Mouse (Mus musculus): ENCODE results near the gene Tmem237. TPM values are rescaled to one million over a fixed set of nuclear protein-coding genes. Genes with fewer than 3 reads are reported as not detected.

Tmem237 gene
- polyA plus RNA-seq (2015; fragmentation: Nextera tagmentation; extraction: Ambion mirVana), result 44.2 and 51.0 TPM in 2 replicates

GRCm38 (mm10) chr1:59119720-59120457 is at the start of gene Tmem237:
Tmem237 (minus strand) TSS chr1:59120408.
- Histone ChIP-seq H3K4me2 (ENCODE audit: low read length) (peak within 1 kb of the TSS; percentile 93), H3K27me3 (replicated peaks; ENCODE audit: control insufficient read depth, insufficient read depth, low read length) (no peaks in the 10 kb centered on the region), H3K9me3 (ENCODE audit: control insufficient read depth, low read length) (no peaks in the 10 kb centered on the region), H3K4me1 (ENCODE audit: control insufficient read depth, insufficient read depth, low read depth, low read length) (peaks cover 6% of the 10 kb centered on the region), H3K36me3 (ENCODE audit: control insufficient read depth, insufficient read depth, low read length) (no peaks in the 10 kb centered on the region; the same call in none of the 2 replicates), H3K9ac (ENCODE audit: low read depth, low read length) (peak within 1 kb of the TSS; percentile 97), H3K4me3 (ENCODE audit: low read length) (peak within 1 kb of the TSS; percentile 80), H3K27ac (ENCODE audit: low read depth, low read length) (peak within 1 kb of the TSS; percentile 96)
- under 1% methylated on average over 69 of the region's 74 CpGs for WGBS
- ATAC-seq, result peak; percentile 99

- 79% methylated on average over 6 of the region's 6 CpGs for WGBS
- Histone ChIP-seq H3K27ac (ENCODE audit: low read depth, low read length) (no peak overlapping the region), H3K4me3 (ENCODE audit: low read length) (no peak overlapping the region), H3K36me3 (ENCODE audit: control insufficient read depth, insufficient read depth, low read length) (peaks cover 31% of the 10 kb centered on the region), H3K9ac (ENCODE audit: low read depth, low read length) (no peak overlapping the region), H3K4me2 (ENCODE audit: low read length) (no peak overlapping the region), H3K27me3 (replicated peaks; ENCODE audit: control insufficient read depth, insufficient read depth, low read length) (no peaks in the 10 kb centered on the region), H3K9me3 (ENCODE audit: control insufficient read depth, low read length) (no peaks in the 10 kb centered on the region), H3K4me1 (ENCODE audit: control insufficient read depth, insufficient read depth, low read depth, low read length) (no peaks in the 10 kb centered on the region)
- ATAC-seq, result no peak
Measured at GRCm38 (mm10) chr1:59169586-59169985, 49.4 kb upstream of the Tmem237 start.

GRCm38 (mm10) chr1:59168556-59168955 is 48.3 kb upstream of the Tmem237 start:
- H3K27ac ChIP-seq (ENCODE audit: low read depth, low read length), result no peak overlapping the region
- WGBS, result 96% methylated on average over 2 of the region's 2 CpGs
- no peak overlapping the region for H3K9ac ChIP-seq (ENCODE audit: low read depth, low read length)
- H3K4me1 ChIP-seq (ENCODE audit: control insufficient read depth, insufficient read depth, low read depth, low read length), result no peaks in the 10 kb centered on the region
- no peak overlapping the region for H3K4me2 ChIP-seq (ENCODE audit: low read length)
- H3K27me3 ChIP-seq (replicated peaks; ENCODE audit: control insufficient read depth, insufficient read depth, low read length), result no peaks in the 10 kb centered on the region
- H3K4me3 ChIP-seq (ENCODE audit: low read length), result no peak overlapping the region
- no peak for ATAC-seq
- H3K36me3 ChIP-seq (ENCODE audit: control insufficient read depth, insufficient read depth, low read length), result peaks cover 33% of the 10 kb centered on the region
- no peaks in the 10 kb centered on the region for H3K9me3 ChIP-seq (ENCODE audit: control insufficient read depth, low read length)

GRCm38 (mm10) chr1:59167654-59168425 is 47.6 kb upstream of the Tmem237 start:
- WGBS, result 78% methylated on average over 4 of the region's 4 CpGs
- H3K9me3 ChIP-seq (ENCODE audit: control insufficient read depth, low read length), result no peaks in the 10 kb centered on the region
- ATAC-seq, result no peak
- H3K27ac ChIP-seq (ENCODE audit: low read depth, low read length), result no peak overlapping the region
- peaks cover 33% of the 10 kb centered on the region for H3K36me3 ChIP-seq (ENCODE audit: control insufficient read depth, insufficient read depth, low read length)
- H3K9ac ChIP-seq (ENCODE audit: low read depth, low read length), result no peak overlapping the region
- H3K27me3 ChIP-seq (replicated peaks; ENCODE audit: control insufficient read depth, insufficient read depth, low read length), result no peaks in the 10 kb centered on the region
- no peak overlapping the region for H3K4me2 ChIP-seq (ENCODE audit: low read length)
- H3K4me3 ChIP-seq (ENCODE audit: low read length), result no peak overlapping the region
- H3K4me1 ChIP-seq (ENCODE audit: control insufficient read depth, insufficient read depth, low read depth, low read length), result no peaks in the 10 kb centered on the region

GRCm38 (mm10) chr1:59166232-59166905 is 46.2 kb upstream of the Tmem237 start:
- H3K9me3 ChIP-seq (ENCODE audit: control insufficient read depth, low read length), result no peaks in the 10 kb centered on the region
- peaks cover 30% of the 10 kb centered on the region for H3K36me3 ChIP-seq (ENCODE audit: control insufficient read depth, insufficient read depth, low read length)
- H3K9ac ChIP-seq (ENCODE audit: low read depth, low read length), result no peak overlapping the region
- no peak overlapping the region for H3K27ac ChIP-seq (ENCODE audit: low read depth, low read length)
- no peak overlapping the region for H3K4me3 ChIP-seq (ENCODE audit: low read length)
- WGBS, result 83% methylated on average over 9 of the region's 9 CpGs
- no peak for ATAC-seq
- no peaks in the 10 kb centered on the region for H3K4me1 ChIP-seq (ENCODE audit: control insufficient read depth, insufficient read depth, low read depth, low read length)
- H3K4me2 ChIP-seq (ENCODE audit: low read length), result no peak overlapping the region
- H3K27me3 ChIP-seq (replicated peaks; ENCODE audit: control insufficient read depth, insufficient read depth, low read length), result no peaks in the 10 kb centered on the region

- 66% methylated on average over 5 of the region's 5 CpGs for WGBS
- no peak overlapping the region for H3K4me3 ChIP-seq (ENCODE audit: low read length)
- peaks cover 26% of the 10 kb centered on the region for H3K36me3 ChIP-seq (ENCODE audit: control insufficient read depth, insufficient read depth, low read length)
- no peaks in the 10 kb centered on the region for H3K27me3 ChIP-seq (replicated peaks; ENCODE audit: control insufficient read depth, insufficient read depth, low read length)
- no peak overlapping the region for H3K4me2 ChIP-seq (ENCODE audit: low read length)
- no peaks in the 10 kb centered on the region for H3K4me1 ChIP-seq (ENCODE audit: control insufficient read depth, insufficient read depth, low read depth, low read length)
- H3K9ac ChIP-seq (ENCODE audit: low read depth, low read length), result no peak overlapping the region
- H3K9me3 ChIP-seq (ENCODE audit: control insufficient read depth, low read length), result no peaks in the 10 kb centered on the region
- no peak overlapping the region for H3K27ac ChIP-seq (ENCODE audit: low read depth, low read length)
- no peak for ATAC-seq
Measured at GRCm38 (mm10) chr1:59163918-59164317, 43.7 kb upstream of the Tmem237 start.

GRCm38 (mm10) chr1:59163030-59163461 is 42.8 kb upstream of the Tmem237 start, which contains the start of gene Mpp4:
Mpp4 (minus strand) TSS chr1:59163389.
- H3K4me2 ChIP-seq (ENCODE audit: low read length), result no peak within 1 kb of the TSS
- no peaks in the 10 kb centered on the region for H3K27me3 ChIP-seq (replicated peaks; ENCODE audit: control insufficient read depth, insufficient read depth, low read length)
- no peak; the same call in 1 of the 2 replicates for ATAC-seq
- H3K27ac ChIP-seq (ENCODE audit: low read depth, low read length), result peak within 1 kb of the TSS; percentile 14; the same call in 1 of the 2 replicates
- no peaks in the 10 kb centered on the region for H3K9me3 ChIP-seq (ENCODE audit: control insufficient read depth, low read length)
- H3K4me1 ChIP-seq (ENCODE audit: control insufficient read depth, insufficient read depth, low read depth, low read length), result no peaks in the 10 kb centered on the region
- H3K36me3 ChIP-seq (ENCODE audit: control insufficient read depth, insufficient read depth, low read length), result peaks cover 23% of the 10 kb centered on the region
- H3K9ac ChIP-seq (ENCODE audit: low read depth, low read length), result no peak within 1 kb of the TSS
- 42% methylated on average over 12 of the region's 12 CpGs for WGBS
- no peak within 1 kb of the TSS for H3K4me3 ChIP-seq (ENCODE audit: low read length)

- Histone ChIP-seq H3K27me3 (replicated peaks; ENCODE audit: control insufficient read depth, insufficient read depth, low read length) (no peaks in the 10 kb centered on the region), H3K36me3 (ENCODE audit: control insufficient read depth, insufficient read depth, low read length) (peaks cover 18% of the 10 kb centered on the region), H3K27ac (ENCODE audit: low read depth, low read length) (no peak overlapping the region), H3K4me2 (ENCODE audit: low read length) (no peak overlapping the region), H3K4me1 (ENCODE audit: control insufficient read depth, insufficient read depth, low read depth, low read length) (no peaks in the 10 kb centered on the region), H3K9ac (ENCODE audit: low read depth, low read length) (no peak overlapping the region), H3K9me3 (ENCODE audit: control insufficient read depth, low read length) (no peaks in the 10 kb centered on the region), H3K4me3 (ENCODE audit: low read length) (no peak overlapping the region)
- WGBS, result 42% methylated on average over 8 of the region's 8 CpGs
- ATAC-seq, result no peak
Measured at GRCm38 (mm10) chr1:59162309-59163024, 42.3 kb upstream of the Tmem237 start.
